Mouse (Mus musculus) hindbrain, embryonic 14.5 days (tissue): ENCODE measurements around the gene Bcl2l1. TPM values are rescaled to one million over a fixed set of nuclear protein-coding genes. Genes with fewer than 3 reads are reported as not detected.

Experiments
- ATAC-seq: fragments of 200-750 bp; cut with Nextera tagmentation; 2 replicates; pipeline ENCODE4 v1.8.0; 2017; ENCODE audit warnings: moderate number of reproducible peaks, mild to moderate bottlenecking, moderate TSS enrichment, moderate library complexity; ENCODE audit not compliant: low FRiP score
- DNase-seq: peaks from one replicate; pipeline ENCODE4 v3.0.0-alpha.2; 2015; ENCODE audit warnings: low spot score
- H3K27ac ChIP-seq: fragments of 300-500 bp; sonication (generic); 2 replicates; pipeline ENCODE4 v1.5.1; 2014; ENCODE audit warnings: mild to moderate bottlenecking, moderate library complexity
- H3K27me3 ChIP-seq: fragments of 300-500 bp; sonication (generic); 2 replicates; pipeline ENCODE4 v1.6.1; 2014; ENCODE audit warnings: mild to moderate bottlenecking, low read length, mixed read lengths; ENCODE audit not compliant: control insufficient read depth, insufficient read depth
- H3K36me3 ChIP-seq: fragments of 300-500 bp; sonication (generic); replicated peaks from 2 replicates; pipeline ENCODE4 v1.6.1; 2014; ENCODE audit not compliant: control insufficient read depth, insufficient read depth
- H3K4me1 ChIP-seq: fragments of 300-500 bp; sonication (generic); replicated peaks from 2 replicates; pipeline ENCODE4 v1.6.1; 2014; ENCODE audit warnings: antibody characterized with exemption, low read length, mixed read lengths; ENCODE audit not compliant: control insufficient read depth, insufficient read depth
- H3K4me2 ChIP-seq: fragments of 300-500 bp; sonication (generic); replicated peaks from 2 replicates; pipeline ENCODE4 v1.6.1; 2014; ENCODE audit warnings: mild to moderate bottlenecking, moderate library complexity
- H3K4me3 ChIP-seq: fragments of 300-500 bp; sonication (generic); replicated peaks from 2 replicates; pipeline ENCODE4 v1.5.1; 2014; ENCODE audit warnings: mild to moderate bottlenecking, low read length
- H3K9ac ChIP-seq: fragments of 300-500 bp; sonication (generic); 2 replicates; pipeline ENCODE4 v1.6.1; 2014
- H3K9me3 ChIP-seq: fragments of 300-500 bp; sonication (generic); 2 replicates; pipeline ENCODE4 v1.6.1; 2016; ENCODE audit warnings: low read length; ENCODE audit not compliant: control insufficient read depth
- WGBS: fragments of 180-500 bp; shearing (Covaris S2); extraction: QIAGEN DNeasy Blood & Tissue Kit; methylation state at CpG from one replicate; pipeline ENCODE4 v1.1.7; 2014; 5-methylcytosine and 5-hydroxymethylcytosine counted together
- polyA plus RNA-seq: library from polyadenylated mRNA; unstranded; fragments of >200 nt; fragmentation: Nextera tagmentation; extraction: Ambion mirVana; gene quantifications from 2 replicates; pipeline ENCODE4 v1.2.1, GENCODE M21; 2014

Bcl2l1 gene
- polyA plus RNA-seq, 1 experiment from 2014 or later, result 155 TPM

DNA sequence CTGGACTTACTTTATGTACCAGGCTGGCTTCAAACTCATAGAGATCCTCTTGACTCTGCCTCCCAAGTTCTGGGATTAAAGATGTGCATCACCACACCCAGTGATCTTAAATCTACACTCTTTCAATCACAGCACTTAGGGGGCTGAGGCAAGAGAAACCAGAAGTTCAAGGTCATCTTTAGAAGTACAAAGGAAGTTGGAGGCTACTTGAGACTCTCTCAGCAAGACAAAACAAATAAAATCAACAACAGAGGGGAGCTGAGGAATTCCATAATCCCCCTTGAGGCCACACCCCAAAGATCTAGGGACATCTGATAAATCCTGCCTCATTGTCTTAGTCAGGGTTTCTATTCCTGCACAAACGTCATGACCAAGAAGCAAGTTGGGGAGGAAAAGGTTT is 59.3 kb downstream of the Bcl2l1 start:
- DNase-seq (no peak), ATAC-seq (no peak)
- H3K36me3 ChIP-seq, result no peaks in the 10 kb centered on the region
- H3K4me3 ChIP-seq, result no peak overlapping the region
- H3K27me3 ChIP-seq, result no peaks in the 10 kb centered on the region
- WGBS, result 36% methylated on average over 1 of the region's 1 CpGs
- H3K4me2 ChIP-seq, result no peak overlapping the region
- no peak overlapping the region for H3K9ac ChIP-seq
- no peaks in the 10 kb centered on the region for H3K9me3 ChIP-seq
- no peak overlapping the region for H3K27ac ChIP-seq
- no peaks in the 10 kb centered on the region for H3K4me1 ChIP-seq

- H3K4me1 ChIP-seq, result no peaks in the 10 kb centered on the region
- 91% methylated on average over 9 of the region's 9 CpGs for WGBS
- H3K27ac ChIP-seq, result no peak overlapping the region
- no peaks in the 10 kb centered on the region for H3K9me3 ChIP-seq
- DNase-seq, result no peak
- no peaks in the 10 kb centered on the region for H3K36me3 ChIP-seq
- no peak overlapping the region for H3K4me3 ChIP-seq
- ATAC-seq, result no peak
- no peaks in the 10 kb centered on the region for H3K27me3 ChIP-seq
- H3K4me2 ChIP-seq, result no peak overlapping the region
- no peak overlapping the region for H3K9ac ChIP-seq
Measured at GRCm38 (mm10) chr2:152771571-152771970, 60.0 kb downstream of the Bcl2l1 start.

DNA sequence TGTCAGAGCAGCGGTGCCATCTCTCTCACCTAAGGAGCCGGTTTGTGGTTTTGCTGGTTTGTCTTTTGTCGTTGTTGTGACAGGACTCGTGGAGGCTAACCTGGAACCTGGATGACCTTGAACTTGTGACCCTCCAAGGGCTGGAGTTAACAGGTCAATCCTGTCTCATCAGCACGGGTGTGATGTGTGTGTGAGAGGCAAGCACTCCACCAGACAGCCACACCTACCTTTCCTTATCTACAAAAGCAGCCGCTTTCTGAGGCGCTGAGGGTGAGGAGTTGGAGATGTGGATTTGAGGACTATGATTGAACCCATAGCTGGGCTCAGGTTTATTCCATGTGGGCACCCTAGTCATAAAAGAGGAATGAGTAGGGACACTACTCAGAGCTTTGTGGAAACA is 61.9 kb downstream of the Bcl2l1 start:
- H3K27ac ChIP-seq, result no peak overlapping the region
- no peaks in the 10 kb centered on the region for H3K36me3 ChIP-seq
- no peaks in the 10 kb centered on the region for H3K27me3 ChIP-seq
- no peaks in the 10 kb centered on the region for H3K9me3 ChIP-seq
- ATAC-seq (no peak), DNase-seq (no peak)
- H3K9ac ChIP-seq, result no peak overlapping the region
- peaks cover 3% of the 10 kb centered on the region; the same call in 1 of the 2 replicates for H3K4me1 ChIP-seq
- no peak overlapping the region for H3K4me2 ChIP-seq
- H3K4me3 ChIP-seq, result no peak overlapping the region
- WGBS, result 88% methylated on average over 7 of the region's 7 CpGs

DNA sequence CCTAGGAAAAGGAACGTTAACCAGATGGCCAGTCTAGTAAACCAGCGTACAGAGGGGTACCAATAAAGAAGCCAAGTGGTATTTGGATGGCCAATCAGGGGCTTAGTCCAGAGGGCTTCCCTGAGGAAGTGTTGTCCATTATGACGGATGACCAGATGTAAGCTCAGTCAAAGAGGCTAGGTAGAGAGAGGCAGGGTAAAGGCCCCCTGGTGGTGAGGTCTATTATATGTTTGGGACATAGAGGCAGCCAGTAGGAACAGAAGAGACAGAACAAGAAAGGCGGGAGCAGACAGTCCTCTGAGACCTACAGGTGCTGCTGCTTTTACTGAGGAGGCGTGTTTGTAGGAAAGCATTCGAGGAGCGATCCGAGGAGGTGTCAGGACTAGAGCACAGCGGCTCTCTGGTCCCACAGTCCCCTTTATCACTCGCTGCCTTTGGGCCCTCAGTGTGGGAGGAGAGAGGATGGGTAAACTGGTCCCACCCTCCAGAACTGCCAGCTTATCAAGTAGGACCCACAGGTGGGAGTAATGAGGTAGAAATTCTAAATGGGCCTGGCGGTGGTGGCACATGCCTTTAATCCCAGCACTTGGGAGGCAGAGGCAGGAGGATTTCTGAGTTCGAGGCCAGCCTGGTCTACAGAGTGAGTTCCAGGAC is 63.8 kb downstream of the Bcl2l1 start:
- WGBS, result 60% methylated on average over 12 of the region's 12 CpGs
- no peaks in the 10 kb centered on the region for H3K27me3 ChIP-seq
- DNase-seq, result no peak
- no peak for ATAC-seq
- H3K4me3 ChIP-seq, result no peak overlapping the region
- no peaks in the 10 kb centered on the region for H3K36me3 ChIP-seq
- no peak overlapping the region for H3K9ac ChIP-seq
- no peak overlapping the region for H3K4me2 ChIP-seq
- H3K4me1 ChIP-seq, result peaks cover 7% of the 10 kb centered on the region
- H3K27ac ChIP-seq, result no peak overlapping the region
- H3K9me3 ChIP-seq, result no peaks in the 10 kb centered on the region

DNA sequence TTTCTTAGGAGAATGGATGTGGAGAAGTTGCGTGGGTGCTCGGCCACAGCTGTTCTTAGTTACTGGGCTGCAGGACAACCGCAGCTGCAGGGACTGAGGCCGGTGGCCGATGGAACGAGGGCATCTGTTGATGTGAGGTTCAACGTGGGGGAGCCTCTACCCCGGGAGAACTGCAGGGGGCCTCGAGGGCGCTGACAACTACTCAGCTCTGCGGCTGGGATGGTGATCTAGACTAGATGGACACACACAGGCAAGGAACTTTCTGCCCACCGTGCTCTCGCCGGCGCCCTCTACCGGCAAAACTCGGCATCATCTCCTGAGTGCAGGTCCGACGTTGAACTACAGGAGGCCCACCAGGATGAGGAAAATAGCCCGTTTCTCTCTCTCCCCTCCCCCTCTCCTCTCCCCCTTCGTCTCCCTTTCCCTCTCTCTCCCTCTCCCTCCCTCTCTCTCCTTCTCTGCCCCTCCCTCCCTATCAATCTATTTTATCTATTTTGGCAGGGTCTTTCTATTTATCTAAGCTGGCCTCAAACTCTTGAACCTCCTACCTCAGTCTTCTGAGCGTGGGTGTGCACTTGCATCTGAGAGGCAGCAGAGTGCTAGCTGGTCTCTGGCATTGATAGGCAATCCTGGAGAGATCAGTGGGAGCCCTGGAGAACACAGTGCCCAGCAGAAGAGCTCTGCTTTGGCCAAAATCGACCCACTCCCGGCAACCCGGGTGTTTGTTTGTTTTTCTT is 65.0 kb downstream of the Bcl2l1 start:
- WGBS, result 20% methylated on average over 25 of the region's 25 CpGs
- ATAC-seq, result 0 out of 2 replicates have a peak, but pooled peaks have one; percentile 53
- Histone ChIP-seq H3K4me2 (no peak overlapping the region), H3K9ac (no peak overlapping the region), H3K9me3 (no peaks in the 10 kb centered on the region), H3K36me3 (no peaks in the 10 kb centered on the region), H3K27ac (no peak overlapping the region), H3K4me3 (no peak overlapping the region), H3K27me3 (no peaks in the 10 kb centered on the region), H3K4me1 (peaks cover 7% of the 10 kb centered on the region)
- DNase-seq, result peak; percentile 80

DNA sequence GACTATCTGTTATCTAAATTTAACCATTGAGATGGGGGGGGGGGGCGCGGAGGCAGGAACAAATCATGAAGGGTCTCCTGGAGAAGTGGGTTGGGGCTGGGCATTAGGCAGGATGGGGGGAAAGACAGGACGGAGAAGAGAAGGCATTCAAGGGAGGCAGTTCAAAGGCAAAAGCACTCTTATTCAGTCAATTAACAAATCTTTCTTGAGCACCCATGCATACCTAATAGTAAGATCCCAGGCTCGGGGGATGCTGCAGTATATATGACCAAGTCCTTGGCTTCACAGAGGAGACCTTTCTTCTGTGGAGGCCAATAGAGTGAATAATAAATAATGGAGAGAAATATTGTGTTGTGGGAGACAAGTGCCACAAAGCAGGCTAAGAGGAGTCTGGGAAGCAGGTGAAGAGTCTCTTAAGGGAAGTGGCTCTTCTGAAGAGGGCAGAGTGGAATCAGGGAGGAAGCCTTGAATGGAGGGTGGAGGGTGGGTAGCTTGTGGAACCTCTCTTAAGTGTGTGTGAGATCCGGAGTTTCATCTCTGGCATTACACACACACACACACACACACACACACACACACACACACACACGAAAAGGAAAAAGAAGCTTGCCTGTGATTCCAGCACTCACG is 66.4 kb downstream of the Bcl2l1 start:
- 26% methylated on average over 7 of the region's 7 CpGs for WGBS

GRCm38 (mm10) chr2:152764172-152765044 is 67.1 kb downstream of the Bcl2l1 start:
- ATAC-seq, result no peak
- H3K36me3 ChIP-seq, result no peaks in the 10 kb centered on the region
- no peak for DNase-seq
- no peaks in the 10 kb centered on the region for H3K27me3 ChIP-seq
- H3K27ac ChIP-seq, result no peak overlapping the region
- no peaks in the 10 kb centered on the region for H3K9me3 ChIP-seq
- 2% methylated on average over 14 of the region's 14 CpGs for WGBS
- 0 out of 2 replicates have a peak overlapping the region, but pooled peaks have one; percentile 20 for H3K9ac ChIP-seq
- H3K4me3 ChIP-seq, result no peak overlapping the region
- peaks cover 7% of the 10 kb centered on the region for H3K4me1 ChIP-seq
- H3K4me2 ChIP-seq, result peak overlapping the region; percentile 31

More for the DNA sequence above, 66.4 kb downstream of the Bcl2l1 start:
- H3K9ac ChIP-seq, result no peak overlapping the region
- no peaks in the 10 kb centered on the region for H3K27me3 ChIP-seq
- peak overlapping the region; percentile 31 for H3K4me2 ChIP-seq
- H3K27ac ChIP-seq, result 0 out of 2 replicates have a peak overlapping the region, but pooled peaks have one; percentile 1
- H3K36me3 ChIP-seq, result no peaks in the 10 kb centered on the region
- no peak overlapping the region for H3K4me3 ChIP-seq
- ATAC-seq, result no peak
- no peak for DNase-seq
- peaks cover 7% of the 10 kb centered on the region for H3K4me1 ChIP-seq
- no peaks in the 10 kb centered on the region for H3K9me3 ChIP-seq

DNA sequence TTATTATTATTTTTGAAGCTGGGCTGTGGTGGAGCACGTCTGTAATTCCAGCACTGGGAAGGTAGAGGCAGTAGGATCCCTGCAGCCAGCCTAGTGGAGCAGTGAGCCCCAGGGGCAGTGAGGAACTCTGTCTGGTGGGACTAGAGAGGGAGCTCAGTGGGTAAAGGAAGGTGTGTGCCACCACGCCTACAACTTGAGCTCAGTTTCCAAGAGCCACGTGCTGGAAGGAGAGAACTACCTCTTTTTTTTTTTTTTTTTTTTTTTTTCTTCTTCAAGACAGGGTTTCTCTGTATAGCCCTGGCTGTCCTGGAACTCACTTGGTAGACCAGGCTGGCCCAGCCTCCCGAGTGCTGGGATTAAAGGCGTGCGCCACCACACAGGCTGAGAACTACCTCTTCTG is 68.2 kb downstream of the Bcl2l1 start:
- DNase-seq, result no peak
- Histone ChIP-seq H3K4me3 (no peak overlapping the region), H3K36me3 (no peaks in the 10 kb centered on the region), H3K9ac (no peak overlapping the region), H3K4me1 (peaks cover 7% of the 10 kb centered on the region), H3K4me2 (no peak overlapping the region), H3K9me3 (no peaks in the 10 kb centered on the region), H3K27ac (no peak overlapping the region), H3K27me3 (no peaks in the 10 kb centered on the region)
- ATAC-seq, result no peak
- WGBS, result 76% methylated on average over 6 of the region's 6 CpGs

DNA sequence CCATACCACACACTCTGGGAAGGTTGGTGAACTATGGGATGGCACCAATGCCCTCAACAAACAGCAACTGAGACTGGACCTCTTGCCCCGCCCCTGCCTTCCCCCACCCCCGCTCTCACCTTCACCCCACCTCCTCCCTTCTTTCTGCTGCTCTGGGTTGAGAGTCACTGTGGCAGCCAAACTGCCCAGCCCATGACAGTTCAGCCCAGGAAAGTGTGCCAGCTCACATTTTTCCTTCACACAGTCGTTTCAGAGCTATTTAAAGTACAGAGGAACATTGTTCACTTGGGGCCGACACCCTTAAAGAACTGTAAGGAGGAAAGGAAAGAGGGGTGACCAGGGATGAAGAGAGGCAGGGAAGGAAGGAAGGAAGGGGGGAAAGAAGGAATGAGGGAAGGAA is 73.2 kb downstream of the Bcl2l1 start:
- Histone ChIP-seq H3K4me3 (no peak overlapping the region), H3K27ac (no peak overlapping the region), H3K4me1 (peaks cover 12% of the 10 kb centered on the region; the same call in 1 of the 2 replicates), H3K27me3 (no peaks in the 10 kb centered on the region), H3K9ac (no peak overlapping the region), H3K4me2 (no peak overlapping the region), H3K36me3 (no peaks in the 10 kb centered on the region), H3K9me3 (no peaks in the 10 kb centered on the region)
- 65% methylated on average over 4 of the region's 4 CpGs for WGBS
- DNase-seq (no peak), ATAC-seq (no peak)
